Mouse (Mus musculus): ENCODE measurements around the gene Pygo2.

Pygo2 gene

GRCm38 (mm10) chr3:89393605-89394004 lies 36.4 kb upstream of the Pygo2 start:
- DNase-seq: peak; percentile 99

GRCm38 (mm10) chr3:89394006-89394893 lies 35.8 kb upstream of the Pygo2 start, which contains the start of gene Zbtb7b:
Zbtb7b (minus strand) TSS chr3:89394776.
- peak; percentile 90 to 91 for DNase-seq

DNA sequence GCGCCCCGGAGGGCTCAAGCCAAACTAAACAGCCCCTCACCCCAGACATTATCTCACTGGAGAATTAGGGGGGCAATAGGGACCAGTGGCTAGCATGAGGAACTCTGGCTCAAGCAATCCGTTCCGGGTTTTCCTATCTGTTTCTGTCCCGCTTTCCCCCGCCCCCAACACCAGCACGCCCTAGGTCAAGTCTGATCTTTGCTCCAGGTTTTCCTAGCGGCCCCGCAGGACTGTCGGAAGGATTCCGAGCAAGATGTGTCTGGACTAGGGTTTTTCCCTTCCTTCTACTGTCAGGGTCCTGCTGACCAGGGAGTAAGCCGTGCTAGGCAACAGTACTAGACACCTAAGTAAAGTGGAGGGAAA lies 35.1 kb upstream of the Pygo2 start:
- peak; percentile 92 to 94 for DNase-seq

- peak in 1 of 2 experiments; percentile 37 for DNase-seq
These were observed 34.6 kb upstream of the Pygo2 start for GRCm38 (mm10) chr3:89395419-89395805.

DNA sequence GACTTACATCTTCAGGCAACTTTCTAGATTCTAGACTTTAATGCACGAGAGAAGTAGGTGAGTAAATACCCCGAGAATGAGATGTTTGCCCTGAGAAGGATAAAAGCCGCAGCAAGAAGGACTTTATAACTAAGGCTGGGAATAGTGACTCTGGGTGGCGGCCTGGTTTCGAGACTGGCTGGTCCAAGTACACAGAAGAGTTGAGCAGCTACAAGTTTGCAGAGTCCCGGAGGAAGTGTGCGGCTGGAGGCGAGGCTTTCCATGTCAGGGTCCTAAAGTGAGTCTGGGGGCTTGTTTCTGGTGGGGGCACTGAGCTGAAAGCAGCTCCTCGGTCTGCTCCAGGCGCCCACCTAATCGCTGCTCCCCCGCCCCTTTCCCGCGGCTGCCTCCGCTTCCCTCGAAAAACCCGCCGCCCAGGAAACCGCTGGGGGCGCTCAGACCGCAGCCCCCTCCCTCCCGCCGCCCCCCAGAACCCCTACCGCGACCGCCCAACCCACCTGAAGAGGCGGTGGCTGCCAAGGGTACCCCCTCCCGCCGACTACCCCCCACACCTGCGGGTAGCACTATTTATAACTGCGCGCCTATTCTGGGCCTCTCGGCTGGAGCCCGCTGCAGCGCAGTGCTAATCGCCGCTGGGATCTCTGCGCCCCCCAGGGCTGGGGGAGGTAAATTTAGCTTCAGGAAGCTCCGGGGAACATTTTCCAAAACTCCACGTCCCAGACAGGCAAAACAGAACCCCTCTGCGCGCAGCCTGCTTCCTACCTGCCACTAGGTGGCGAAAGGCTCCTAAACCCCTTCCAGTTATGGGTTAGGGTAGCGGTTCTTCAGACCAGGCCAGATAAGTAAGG lies 34.0 kb upstream of the Pygo2 start:
- DNase-seq: peak; percentile 80 to 81

DNA sequence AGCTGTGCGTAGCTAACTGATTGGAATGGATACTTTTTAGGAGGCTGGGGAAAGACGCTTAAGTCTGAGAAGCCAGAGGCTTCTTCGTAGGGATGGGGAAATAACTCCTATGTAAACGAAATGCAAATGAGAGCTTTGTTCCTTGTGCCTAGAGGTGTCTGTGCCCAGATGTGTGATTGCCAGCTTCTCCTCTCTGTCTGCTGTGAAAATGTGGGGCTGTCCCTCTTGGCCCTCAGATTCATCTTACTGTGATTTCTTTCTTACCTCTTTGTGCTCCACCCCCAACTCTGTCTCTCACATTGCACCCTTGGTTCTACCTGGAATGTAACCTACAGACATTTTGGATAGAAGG lies 33.4 kb upstream of the Pygo2 start:
- no peak for DNase-seq

DNA sequence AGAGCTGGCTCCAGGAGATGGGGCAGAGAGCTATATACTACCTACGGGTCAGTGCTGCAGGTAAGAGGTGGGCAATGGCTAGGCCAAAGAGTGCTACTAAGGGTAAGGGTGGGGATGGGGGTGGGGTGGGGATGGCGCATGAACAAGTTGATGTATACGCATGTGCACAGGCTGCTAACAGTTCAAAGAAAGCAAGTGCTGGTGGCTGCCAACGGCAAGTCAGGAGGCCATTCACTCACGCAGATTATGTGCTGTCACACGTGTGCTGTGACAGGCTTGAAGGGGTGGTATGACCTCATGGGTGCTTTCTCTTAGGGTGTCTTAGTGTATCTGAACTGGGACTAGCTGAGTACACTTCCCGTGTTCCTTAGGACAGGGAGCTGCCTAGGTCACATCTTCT lies 28.7 kb upstream of the Pygo2 start:
- no peak for DNase-seq

DNA sequence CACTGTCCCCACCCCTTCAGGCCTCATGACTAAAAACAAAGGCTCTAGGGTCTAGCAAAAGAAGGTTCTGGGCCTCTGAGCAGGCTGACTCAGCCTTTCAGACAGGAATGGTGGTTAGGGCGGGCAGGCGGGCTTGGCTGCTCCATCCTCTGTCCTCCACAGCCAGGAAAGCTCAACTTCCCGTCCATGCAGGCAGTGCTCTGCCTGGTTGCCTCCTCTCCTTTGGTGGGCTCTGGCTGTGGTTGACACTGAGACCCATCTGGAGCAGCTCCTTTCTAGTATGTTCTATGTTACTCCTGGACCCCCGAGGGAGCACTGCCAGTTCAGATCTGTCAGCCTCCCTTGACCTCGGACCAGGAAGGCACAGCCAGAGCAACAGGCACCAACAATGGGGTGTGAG lies 27.3 kb upstream of the Pygo2 start, which contains the start of gene Lenep:
Lenep (minus strand) TSS at position 101 of the 400 bp plus-strand sequence.
- no peak for DNase-seq

DNA sequence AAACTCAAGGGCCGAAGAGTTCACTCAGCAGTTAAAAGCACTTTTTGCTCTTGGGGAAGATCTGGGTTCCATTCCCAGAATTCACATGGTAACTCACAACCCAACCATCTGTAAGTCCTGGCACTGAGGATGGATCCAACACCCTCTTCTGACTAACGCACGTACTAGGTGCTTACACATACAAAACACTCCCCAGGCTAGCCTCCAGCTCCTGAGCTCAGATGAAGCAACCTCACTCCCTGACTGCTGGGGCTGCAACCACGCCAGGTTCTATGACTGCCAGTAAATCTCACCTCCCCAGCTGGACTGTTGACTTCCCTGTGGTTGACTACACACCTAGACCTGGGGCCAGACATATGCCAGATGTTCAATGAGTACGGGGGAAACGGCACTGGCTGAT lies 23.1 kb upstream of the Pygo2 start:
- DNase-seq: no peak

- DNase-seq: no peak
These were observed 21.6 kb upstream of the Pygo2 start for GRCm38 (mm10) chr3:89408448-89408847.

GRCm38 (mm10) chr3:89409701-89410100 lies 20.3 kb upstream of the Pygo2 start:
- DNase-seq: no peak

- DNase-seq: no peak
These were observed 19.1 kb upstream of the Pygo2 start for GRCm38 (mm10) chr3:89410864-89411263.

DNA sequence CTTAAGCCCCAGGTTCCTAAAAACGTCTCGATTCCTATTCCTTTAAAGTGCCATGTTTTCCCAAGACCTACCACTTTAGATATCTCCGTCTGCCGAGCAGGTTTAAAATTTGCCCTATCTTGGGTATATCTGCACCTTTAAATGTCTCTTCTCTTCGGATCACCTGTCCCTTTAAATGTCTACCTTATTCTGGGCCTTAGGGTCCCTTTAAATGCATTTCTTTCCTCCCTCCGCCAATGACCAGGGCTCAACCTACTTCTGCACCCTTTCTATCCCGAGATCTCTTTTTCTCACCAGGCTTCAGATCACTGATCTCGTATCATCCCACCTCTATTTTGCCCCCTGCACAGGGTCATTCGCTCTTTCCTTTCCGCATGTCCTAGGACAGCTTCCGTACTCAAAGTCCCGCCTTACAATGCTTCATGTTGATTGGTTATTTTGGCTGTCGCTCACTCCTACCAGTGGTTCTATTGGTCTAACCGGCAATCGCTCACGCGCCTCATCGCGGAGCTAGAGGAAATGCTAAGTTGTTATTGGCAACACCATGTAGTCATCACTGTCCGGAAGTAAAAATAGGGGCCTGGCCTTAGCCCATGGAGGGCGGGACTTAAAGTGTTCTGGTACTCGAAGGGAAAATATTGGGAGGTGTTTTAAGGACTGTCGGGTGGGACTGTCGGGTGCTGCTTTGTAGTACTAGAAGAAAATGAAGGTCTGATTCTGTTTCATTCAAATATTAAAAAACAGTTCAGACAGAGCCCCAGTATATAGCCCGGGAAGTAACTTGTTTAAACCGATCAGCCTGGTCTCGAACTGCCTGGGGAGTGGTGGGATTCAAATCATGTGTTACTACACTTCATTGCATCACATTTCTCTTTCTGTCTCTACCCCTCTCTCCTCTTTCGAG lies 18.3 kb upstream of the Pygo2 start, which contains the start of gene Flad1:
Flad1 (minus strand) TSS at position 381 of the 904 bp plus-strand sequence.
- peak; percentile 98 to 99 for DNase-seq

- no peak for DNase-seq
These were observed 13.9 kb upstream of the Pygo2 start for GRCm38 (mm10) chr3:89416158-89416557.

GRCm38 (mm10) chr3:89417131-89417530 lies 12.9 kb upstream of the Pygo2 start:
- DNase-seq: no peak

DNA sequence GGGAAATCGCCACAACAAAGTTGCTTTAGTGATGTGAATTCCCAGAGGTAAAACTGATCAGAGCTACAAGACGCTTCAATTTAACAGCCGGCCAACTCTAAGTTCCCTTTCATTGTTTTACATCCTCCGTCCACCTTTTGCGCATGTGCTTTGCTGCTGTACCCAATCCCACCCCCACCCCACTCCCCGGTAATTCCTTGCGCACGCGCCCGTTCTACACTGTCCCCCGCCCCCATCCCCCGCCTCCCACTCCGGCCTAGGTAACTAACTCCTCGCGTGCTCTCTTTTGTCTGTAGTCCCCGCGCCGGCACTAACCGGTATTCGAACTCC lies 12.2 kb upstream of the Pygo2 start:
- no peak for DNase-seq

DNA sequence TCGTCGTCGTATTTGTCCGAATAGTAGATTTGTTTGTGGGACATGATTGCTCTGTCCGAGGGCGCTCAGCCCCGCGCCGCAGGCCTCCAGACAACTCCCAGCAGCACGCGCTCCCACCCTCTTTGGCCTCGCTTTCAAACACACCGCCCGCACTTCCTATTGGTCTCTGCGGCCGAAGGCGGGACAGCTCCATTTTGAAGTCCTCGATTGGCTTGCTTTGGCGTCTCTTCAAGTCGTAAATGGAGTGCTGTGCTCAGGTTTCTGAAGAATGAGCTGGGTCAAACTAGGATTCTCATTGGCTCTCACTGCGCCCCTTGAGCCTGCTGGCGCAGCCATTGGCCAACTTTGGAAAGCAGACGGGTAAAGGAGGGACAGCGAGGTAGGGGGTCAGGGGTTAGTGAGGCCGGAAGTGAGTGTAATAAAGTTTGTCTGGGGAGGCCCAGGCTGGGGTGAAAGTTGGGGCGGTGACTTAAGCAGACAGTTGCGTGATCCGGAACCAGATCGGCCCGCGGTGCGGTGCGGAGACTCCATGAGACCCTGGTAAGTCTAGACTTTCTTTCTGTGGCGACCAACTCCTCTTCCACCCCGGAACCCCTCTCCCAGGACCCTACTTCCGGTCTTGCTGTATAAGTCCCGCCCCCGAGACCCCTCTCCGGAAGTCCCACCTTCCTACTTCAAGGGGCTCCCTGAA lies 11.7 kb upstream of the Pygo2 start, which contains the start of the genes Cks1b and Shc1:
Cks1b (minus strand) TSS at position 214 of the 691 bp plus-strand sequence.
Shc1 (plus strand) TSS at position 274 of the 691 bp plus-strand sequence.
- peak; percentile 95 to 97 for DNase-seq

- DNase-seq: peak; percentile 78 to 82
These were observed 11.2 kb upstream of the Pygo2 start for GRCm38 (mm10) chr3:89418861-89419250.

DNA sequence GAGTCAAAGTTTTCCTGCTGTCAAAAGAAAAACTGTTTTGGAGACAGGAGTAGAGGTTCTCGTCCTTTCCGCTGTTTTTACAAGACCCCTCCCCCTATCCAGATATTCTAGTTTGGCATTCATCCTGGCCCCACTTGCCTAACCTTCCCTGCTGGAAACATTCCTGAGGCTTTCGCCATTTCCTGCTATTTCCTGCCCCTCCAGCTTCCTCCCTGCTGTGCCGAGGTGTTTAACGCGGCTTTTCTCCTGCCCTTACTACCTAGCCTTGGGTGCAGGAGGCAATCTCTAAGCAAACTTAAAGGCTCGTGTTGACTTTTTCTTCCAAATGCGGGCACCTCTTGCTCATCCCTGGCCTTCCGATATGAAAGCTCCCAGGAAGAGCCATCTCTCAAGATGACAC lies 10.4 kb upstream of the Pygo2 start:
- peak; percentile 46 to 48 for DNase-seq

GRCm38 (mm10) chr3:89419981-89420380 lies 10.0 kb upstream of the Pygo2 start:
- DNase-seq: no peak

DNA sequence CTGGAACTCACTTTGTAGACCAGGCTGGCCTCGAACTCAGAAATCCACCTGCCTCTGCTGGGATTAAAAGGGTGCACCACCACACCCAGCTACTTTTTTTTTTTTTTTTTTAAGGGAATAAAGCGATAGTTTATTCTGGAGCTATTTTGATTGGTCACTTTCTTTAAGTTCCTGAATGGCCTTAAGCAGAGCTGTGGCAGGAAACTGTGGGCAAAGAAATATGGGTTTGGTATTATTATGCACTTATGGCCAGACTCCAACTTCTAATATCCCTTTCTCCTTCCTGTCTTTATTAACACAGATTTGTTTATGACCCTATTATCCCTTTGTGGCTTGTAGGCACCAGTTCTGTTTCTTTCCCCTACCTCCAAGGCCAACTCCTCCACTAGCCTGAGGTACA lies 9.6 kb upstream of the Pygo2 start:
- no peak for DNase-seq

All from cerebellum, postnatal 10 days (tissue).